Comparison of ENCODE assay signal across 9 mouse cellular contexts in genomic region chr6:115959151-115959691, GRCm38 (mm10). TPM values are rescaled to one million over a fixed set of nuclear protein-coding genes. Genes with fewer than 3 reads are reported as not detected.
DNase-seq lines count a peak whose midpoint lies in the region; ATAC-seq and TF ChIP-seq lines count a peak whose summit lies in the region.
"Had no signal": no experiment of that assay in that cellular context is flagged by ENCODE, and none has a peak within 500 bp of the region (broad histone marks: within the 10 kb centered on the region; RNA-seq: fewer than 3 reads in every experiment).

No protein-coding gene starts in this region.

- TF ChIP-seq CTCF in intestine, postnatal 0 days (IDR thresholded peaks at IDR 0.05; ENCODE audit: low read depth) = no peak

- intact Hi-C loops in heart, postnatal 36 days (cut with DNase I) = loop anchor here (2.0 kb wide), 1 partner anchor 58 kb away; no protein-coding TSS in a partner anchor

- peaks cover 5% of the 10 kb centered on the region; the same call in 1 of the 2 replicates for H3K36me3 ChIP-seq in intestine, embryonic 15.5 days
- peaks cover 18% of the 10 kb centered on the region; the same call in 1 of the 2 replicates for H3K36me3 ChIP-seq in intestine, postnatal 0 days (ENCODE audit: control insufficient read depth, insufficient read depth)
- H3K36me3 ChIP-seq in embryonic facial prominence, embryonic 13.5 days = peaks cover 34% of the 10 kb centered on the region
- H3K36me3 ChIP-seq in forebrain, embryonic 13.5 days (ENCODE audit: poor library complexity, severe bottlenecking) = no peaks in the 10 kb centered on the region

- H3K9me3 ChIP-seq in intestine, embryonic 15.5 days = no peaks in the 10 kb centered on the region
- no peaks in the 10 kb centered on the region for H3K9me3 ChIP-seq in intestine, postnatal 0 days (ENCODE audit: control insufficient read depth)
- H3K9me3 ChIP-seq in embryonic facial prominence, embryonic 13.5 days = no peaks in the 10 kb centered on the region
- H3K9me3 ChIP-seq in forebrain, embryonic 13.5 days (replicated peaks) = no peaks in the 10 kb centered on the region

- peaks cover 39% of the 10 kb centered on the region for H3K4me1 ChIP-seq in intestine, embryonic 15.5 days (replicated peaks)
- peaks cover 3% of the 10 kb centered on the region for H3K4me1 ChIP-seq in intestine, postnatal 0 days (replicated peaks; ENCODE audit: control insufficient read depth, insufficient read depth, low read length)
- H3K4me1 ChIP-seq in embryonic facial prominence, embryonic 13.5 days = peaks cover 61% of the 10 kb centered on the region
- H3K4me1 ChIP-seq in forebrain, embryonic 13.5 days = peaks cover 26% of the 10 kb centered on the region

- H3K4me2 ChIP-seq in intestine, embryonic 15.5 days (replicated peaks) = no peak overlapping the region
- no peak overlapping the region for H3K4me2 ChIP-seq in intestine, postnatal 0 days (replicated peaks; ENCODE audit: low read depth)
- no peak overlapping the region for H3K4me2 ChIP-seq in embryonic facial prominence, embryonic 13.5 days
- H3K4me2 ChIP-seq in forebrain, embryonic 13.5 days = no peak overlapping the region

- ATAC-seq in intestine, embryonic 15.5 days = no peak
- ATAC-seq in intestine, postnatal 0 days = no peak
- ATAC-seq in embryonic facial prominence, embryonic 13.5 days (ENCODE audit: insufficient number of reproducible peaks, insufficient read depth, low FRiP score, low TSS enrichment, low read depth) = peak; percentile 10; the same call in 1 of the 2 replicates
- no peak for ATAC-seq in megakaryocyte progenitor cell, adult 5-6 weeks (replicated peaks; ENCODE audit: poor library complexity)
- ATAC-seq in forebrain, embryonic 13.5 days = no peak
- ATAC-seq in inflammation-experienced regulatory T-cells, adult 6 months = no peak

- no peak overlapping the region for H3K4me3 ChIP-seq in intestine, embryonic 15.5 days (replicated peaks)
- no peak overlapping the region for H3K4me3 ChIP-seq in intestine, postnatal 0 days (ENCODE audit: low read depth, low read length)
- H3K4me3 ChIP-seq in embryonic facial prominence, embryonic 13.5 days = no peak overlapping the region
- no peak overlapping the region for H3K4me3 ChIP-seq in forebrain, embryonic 13.5 days

- WGBS in intestine, embryonic 15.5 days = 59% methylated on average over 7 of the region's 7 CpGs
- WGBS in intestine, postnatal 0 days = 54% methylated on average over 7 of the region's 7 CpGs
- WGBS in embryonic facial prominence, embryonic 13.5 days = 46% methylated on average over 7 of the region's 7 CpGs
- 85% methylated on average over 7 of the region's 7 CpGs for WGBS in forebrain, embryonic 13.5 days

- H3K27ac ChIP-seq in intestine, embryonic 15.5 days = 0 out of 2 replicates have a peak overlapping the region, but pooled peaks have one; percentile 5
- no peak overlapping the region for H3K27ac ChIP-seq in intestine, postnatal 0 days (ENCODE audit: low read depth, low read length)
- H3K27ac ChIP-seq in embryonic facial prominence, embryonic 13.5 days = peak overlapping the region; percentile 82
- no peak overlapping the region for H3K27ac ChIP-seq in forebrain, embryonic 13.5 days

- H3K27me3 ChIP-seq in intestine, embryonic 15.5 days (replicated peaks) = no peaks in the 10 kb centered on the region
- H3K27me3 ChIP-seq in intestine, postnatal 0 days (replicated peaks; ENCODE audit: control insufficient read depth, insufficient read depth, low read length) = no peaks in the 10 kb centered on the region
- peaks cover 8% of the 10 kb centered on the region; the same call in 1 of the 2 replicates for H3K27me3 ChIP-seq in embryonic facial prominence, embryonic 13.5 days
- no peaks in the 10 kb centered on the region for H3K27me3 ChIP-seq in forebrain, embryonic 13.5 days

- no peak overlapping the region for H3K9ac ChIP-seq in intestine, embryonic 15.5 days
- H3K9ac ChIP-seq in intestine, postnatal 0 days (ENCODE audit: low read depth, low read length) = no peak overlapping the region
- peak overlapping the region; percentile 6; the same call in 1 of the 2 replicates for H3K9ac ChIP-seq in embryonic facial prominence, embryonic 13.5 days
- H3K9ac ChIP-seq in forebrain, embryonic 13.5 days = no peak overlapping the region

- DNase-seq in heart, postnatal 36 days = peak; percentile 89 to 91
- DNase-seq in lung, postnatal 4 days = peak; percentile 88 to 93

RNA-seq across cellular contexts. Expression of gene H1foo, which starts 14.5 kb away (rescaled TPM):
- not detected in 2 replicates for polyA plus RNA-seq in intestine, embryonic 15.5 days (2015; fragmentation: Nextera tagmentation; extraction: Ambion mirVana)
- polyA plus RNA-seq in intestine, postnatal 0 days (2015; fragmentation: Nextera tagmentation; extraction: Ambion mirVana) = not detected in 2 replicates
- polyA plus RNA-seq in embryonic facial prominence, embryonic 13.5 days (2015; fragmentation: Nextera tagmentation; extraction: Ambion mirVana) = not detected in 2 replicates
- total RNA-seq in heart, postnatal 36 days (2021) = not detected
- not detected in 2 replicates for total RNA-seq in megakaryocyte progenitor cell, adult 5-6 weeks (2015)
- not detected in 2 replicates for total RNA-seq in megakaryocyte progenitor cell, adult 5-6 weeks (2017)
- polyA plus RNA-seq in forebrain, embryonic 13.5 days (2015; fragmentation: Nextera tagmentation; extraction: Ambion mirVana) = not detected in 2 replicates
- not detected for polyA plus RNA-seq in inflammation-experienced regulatory T-cells, adult 6 months (2017; shearing (Covaris generic))
- polyA plus RNA-seq: liver, embryonic 16.5 days had no signal

RNA-seq across cellular contexts. Expression of gene Rho, which starts 27.7 kb away (rescaled TPM):
- 0.05 TPM in 1 of 2 replicates, not detected in the other for polyA plus RNA-seq in intestine, embryonic 15.5 days (2015; fragmentation: Nextera tagmentation; extraction: Ambion mirVana)
- polyA plus RNA-seq in intestine, postnatal 0 days (2015; fragmentation: Nextera tagmentation; extraction: Ambion mirVana) = 0.16 TPM in 1 of 2 replicates, not detected in the other
- 0.14 and 0.43 TPM in 2 replicates for polyA plus RNA-seq in embryonic facial prominence, embryonic 13.5 days (2015; fragmentation: Nextera tagmentation; extraction: Ambion mirVana)
- total RNA-seq in heart, postnatal 36 days (2021) = not detected
- total RNA-seq in megakaryocyte progenitor cell, adult 5-6 weeks (2015) = 0.15 TPM in 1 of 2 replicates, not detected in the other
- total RNA-seq in megakaryocyte progenitor cell, adult 5-6 weeks (2017) = 0.34 TPM in 1 of 2 replicates, not detected in the other
- polyA plus RNA-seq in forebrain, embryonic 13.5 days (2015; fragmentation: Nextera tagmentation; extraction: Ambion mirVana) = 0.10 and 0.17 TPM in 2 replicates
- polyA plus RNA-seq in inflammation-experienced regulatory T-cells, adult 6 months (2017; shearing (Covaris generic)) = under 1 TPM in 1 of 3 experiments, not detected in 2; 0.43 TPM
- polyA plus RNA-seq: liver, embryonic 16.5 days had no signal

RNA-seq across cellular contexts. Expression of gene Plxnd1, which starts 35.6 kb away (rescaled TPM):
- 26.6 and 28.9 TPM in 2 replicates for polyA plus RNA-seq in intestine, embryonic 15.5 days (2015; fragmentation: Nextera tagmentation; extraction: Ambion mirVana)
- polyA plus RNA-seq in intestine, postnatal 0 days (2015; fragmentation: Nextera tagmentation; extraction: Ambion mirVana) = 8.2 and 9.6 TPM in 2 replicates
- polyA plus RNA-seq in embryonic facial prominence, embryonic 13.5 days (2015; fragmentation: Nextera tagmentation; extraction: Ambion mirVana) = 25.2 and 40.3 TPM in 2 replicates
- total RNA-seq in heart, postnatal 36 days (2021) = 10 to 100 TPM; 69.9 to 74.6 TPM
- total RNA-seq in megakaryocyte progenitor cell, adult 5-6 weeks (2015) = 51.5 and 70.9 TPM in 2 replicates
- 33.9 and 43.9 TPM in 2 replicates for total RNA-seq in megakaryocyte progenitor cell, adult 5-6 weeks (2017)
- polyA plus RNA-seq in forebrain, embryonic 13.5 days (2015; fragmentation: Nextera tagmentation; extraction: Ambion mirVana) = 14.3 and 19.7 TPM in 2 replicates
- 10 to 100 TPM in 1 of 3 experiments, 1 to 10 TPM in 2; 7.4 to 12.5 (median 8.0) TPM for polyA plus RNA-seq in inflammation-experienced regulatory T-cells, adult 6 months (2017; shearing (Covaris generic))

Comparison
In these comparisons a context has a peak if more than half of its experiments do, and no peak if none do; other contexts are left out.
1. H3K27ac ChIP-seq: peak in intestine, embryonic 15.5 days (single experiment) and embryonic facial prominence, embryonic 13.5 days (single experiment); none in intestine, postnatal 0 days (single experiment) and forebrain, embryonic 13.5 days (single experiment).